26 mouse cellular contexts compared by ENCODE assay signal in the genomic region with DNA sequence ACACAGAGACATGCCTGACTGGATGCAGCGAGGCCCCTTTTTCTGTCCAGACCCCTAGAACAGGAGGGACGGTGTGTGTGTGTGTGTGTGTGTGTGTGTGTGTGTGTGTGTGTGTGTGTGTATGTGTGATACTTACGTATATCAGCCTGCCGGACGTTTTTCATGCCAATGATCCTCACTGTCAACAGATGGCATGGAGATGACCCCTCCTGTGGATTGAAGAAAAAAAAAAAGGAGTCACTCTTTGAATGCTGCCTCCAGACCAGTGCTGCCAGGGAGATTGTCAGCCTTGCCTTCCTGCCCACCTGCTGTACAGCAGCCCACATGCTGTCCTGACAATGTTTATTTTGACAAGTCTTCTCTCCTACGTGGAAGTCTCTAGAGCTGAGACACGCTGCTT. TPM values are rescaled to one million over a fixed set of nuclear protein-coding genes. Genes with fewer than 3 reads are reported as not detected.
A peak's percentile ranks its signal among the peaks of the same experiment; 100 is the strongest.
DNase-seq lines count a peak whose midpoint lies in the region; ATAC-seq lines count a peak whose summit lies in the region.
"Had no signal": no experiment of that assay in that cellular context is flagged by ENCODE, and none has a peak within 500 bp of the region (broad histone marks: within the 10 kb centered on the region; RNA-seq: fewer than 3 reads in every experiment).

No protein-coding gene starts in this region.

- peak; percentile 10 for DNase-seq in left cerebral cortex, postnatal 4 days
- DNase-seq in left cerebral cortex, postnatal 10 days (ENCODE audit: extremely low spot score in 1 of 2, low spot score in 2 of 2) = no peak
- DNase-seq in cerebellum, adult 11 months = peak; percentile 32
- peak; percentile 67 for DNase-seq in cerebellum, adult 9-10 months
- DNase-seq in layer of hippocampus, adult 18-20 months (ENCODE audit: low spot score in 2 of 2) = no peak
- DNase-seq: B cell, adult 2 months; gastrocnemius, postnatal 10 days; heart, postnatal 10 days; kidney, postnatal 36 days; lung, embryonic 14.5 days; right cerebral cortex, postnatal 14 days had no signal

- H3K9ac ChIP-seq in forebrain, embryonic 12.5 days = no peak overlapping the region
- H3K9ac ChIP-seq in midbrain, embryonic 13.5 days (replicated peaks) = no peak overlapping the region
- H3K9ac ChIP-seq: embryonic facial prominence, embryonic 12.5 days; heart, embryonic 12.5 days; liver, embryonic 14.5 days; lung, embryonic 14.5 days had no signal

- H3K4me3 ChIP-seq in forebrain, embryonic 12.5 days (replicated peaks) = no peak overlapping the region
- H3K4me3 ChIP-seq in midbrain, embryonic 13.5 days (replicated peaks) = no peak overlapping the region
- H3K4me3 ChIP-seq: embryonic facial prominence, embryonic 12.5 days; heart, embryonic 12.5 days; hindbrain, embryonic 10.5 days had no signal

- no peak overlapping the region for H3K4me2 ChIP-seq in forebrain, embryonic 12.5 days
- H3K4me2 ChIP-seq in midbrain, embryonic 13.5 days (replicated peaks) = no peak overlapping the region
- H3K4me2 ChIP-seq: embryonic facial prominence, embryonic 12.5 days; heart, embryonic 12.5 days; lung, embryonic 14.5 days had no signal

- no peaks in the 10 kb centered on the region for H3K4me1 ChIP-seq in forebrain, embryonic 12.5 days
- H3K4me1 ChIP-seq in midbrain, embryonic 13.5 days (replicated peaks) = no peaks in the 10 kb centered on the region
- H3K4me1 ChIP-seq: embryonic facial prominence, embryonic 12.5 days; hindbrain, embryonic 10.5 days had no signal

- no peaks in the 10 kb centered on the region for H3K9me3 ChIP-seq in forebrain, embryonic 12.5 days
- H3K9me3 ChIP-seq in midbrain, embryonic 13.5 days = no peaks in the 10 kb centered on the region
- H3K9me3 ChIP-seq: embryonic facial prominence, embryonic 12.5 days; G1E; heart, embryonic 12.5 days; hindbrain, embryonic 10.5 days had no signal

- no peaks in the 10 kb centered on the region for H3K36me3 ChIP-seq in forebrain, embryonic 12.5 days (replicated peaks)
- no peaks in the 10 kb centered on the region for H3K36me3 ChIP-seq in midbrain, embryonic 13.5 days
- H3K36me3 ChIP-seq: embryonic facial prominence, embryonic 12.5 days; G1E; heart, embryonic 12.5 days; hindbrain, embryonic 10.5 days had no signal

- WGBS in forebrain, embryonic 12.5 days = 72% methylated on average over 7 of the region's 7 CpGs
- 68% methylated on average over 6 of the region's 7 CpGs for WGBS in midbrain, embryonic 13.5 days

- H3K27ac ChIP-seq in forebrain, embryonic 12.5 days = no peak overlapping the region
- H3K27ac ChIP-seq in midbrain, embryonic 13.5 days = no peak overlapping the region
- H3K27ac ChIP-seq: embryonic facial prominence, embryonic 12.5 days; hindbrain, embryonic 10.5 days; liver, embryonic 14.5 days; stomach, postnatal 0 days had no signal

- no peaks in the 10 kb centered on the region for H3K27me3 ChIP-seq in forebrain, embryonic 12.5 days
- no peaks in the 10 kb centered on the region for H3K27me3 ChIP-seq in midbrain, embryonic 13.5 days
- H3K27me3 ChIP-seq: embryonic facial prominence, embryonic 12.5 days had no signal

- ATAC-seq in forebrain, embryonic 12.5 days (ENCODE audit: low FRiP score) = no peak
- ATAC-seq in midbrain, embryonic 13.5 days = no peak
- ATAC-seq: intestine, postnatal 0 days; Patski had no signal

- intact Hi-C loops in left cerebral cortex, postnatal 4 days (cut with DNase I) = no loop called here
- intact Hi-C loops in left cerebral cortex, postnatal 10 days (cut with DNase I) = no loop called here

RNA-seq across cellular contexts. Expression of gene Pla2g4e, which starts 45.1 kb away (rescaled TPM):
- 10 to 100 TPM; 42.0 to 42.3 TPM for total RNA-seq in left cerebral cortex, postnatal 4 days (2021)
- 10 to 100 TPM; 39.9 to 42.6 TPM for total RNA-seq in left cerebral cortex, postnatal 10 days (2021)
- 0.08 and 0.14 TPM in 2 replicates for polyA plus RNA-seq in forebrain, embryonic 12.5 days (2016; fragmentation: Nextera tagmentation; extraction: Ambion mirVana)
- 1.3 and 1.5 TPM in 2 replicates for polyA plus RNA-seq in midbrain, embryonic 13.5 days (2015; fragmentation: Nextera tagmentation; extraction: Ambion mirVana)
- 10 to 100 TPM in 1 of 2 experiments, 1 to 10 TPM in 1; 9.8 to 10.6 TPM for total RNA-seq in layer of hippocampus, adult 18-20 months (2021)
- total RNA-seq: CH12.LX; granulocyte monocyte progenitor cell, adult 5-6 weeks; monocyte, adult 5-6 weeks; neutrophil, adult 5-6 weeks had no signal
- polyA plus RNA-seq: G1E; kidney, embryonic 14.5 days; liver, embryonic 14.5 days; lung, embryonic 14.5 days had no signal

RNA-seq across cellular contexts. Expression of gene Ehd4, which starts 45.7 kb away (rescaled TPM):
- 1 to 10 TPM; 6.9 to 9.6 TPM for total RNA-seq in left cerebral cortex, postnatal 4 days (2021)
- 10 to 100 TPM in 1 of 2 experiments, 1 to 10 TPM in 1; 9.4 to 10.7 TPM for total RNA-seq in left cerebral cortex, postnatal 10 days (2021)
- polyA plus RNA-seq in forebrain, embryonic 12.5 days (2016; fragmentation: Nextera tagmentation; extraction: Ambion mirVana) = 9.9 and 14.4 TPM in 2 replicates
- polyA plus RNA-seq in midbrain, embryonic 13.5 days (2015; fragmentation: Nextera tagmentation; extraction: Ambion mirVana) = 14.1 and 16.4 TPM in 2 replicates
- total RNA-seq in layer of hippocampus, adult 18-20 months (2021) = 1 to 10 TPM; 8.5 to 8.9 TPM

Comparison
In these comparisons a context has a peak if more than half of its experiments do, and no peak if none do; other contexts are left out.
1. DNase-seq: peak in left cerebral cortex, postnatal 4 days (single experiment), cerebellum, adult 11 months (single experiment) and cerebellum, adult 9-10 months (single experiment); none in left cerebral cortex, postnatal 10 days (0 of 2) and layer of hippocampus, adult 18-20 months (0 of 2).